Mouse (Mus musculus) layer of hippocampus, postnatal 10 days (tissue): ENCODE measurements around the gene Naip1. TPM values are rescaled to one million over a fixed set of nuclear protein-coding genes. Genes with fewer than 3 reads are reported as not detected.
"Not testable (repeated sequence)": the region's sequence is repeated elsewhere in the genome, so short reads cannot be mapped to it uniquely, and the experiment has no call there.

Source experiments
- DNase-seq, 2 experiments: peaks; one replicate each; pipeline ENCODE4 v3.0.0; 2021; ENCODE audit warnings: low spot score in 2 of 2
- long read RNA-seq: library from polyadenylated mRNA; stranded (forward); transcript quantifications from one replicate; pipeline ENCODE4 v2.0.0, GENCODE M21; 2023
- total RNA-seq, 2 experiments: library from RNA; stranded (reverse); gene quantifications; 2 replicates each; pipeline ENCODE4 v1.2.3; 2021

Naip1 gene
- under 1 TPM; 0.18 to 0.27 TPM for total RNA-seq
- long read RNA-seq, result 0 reads

DNA sequence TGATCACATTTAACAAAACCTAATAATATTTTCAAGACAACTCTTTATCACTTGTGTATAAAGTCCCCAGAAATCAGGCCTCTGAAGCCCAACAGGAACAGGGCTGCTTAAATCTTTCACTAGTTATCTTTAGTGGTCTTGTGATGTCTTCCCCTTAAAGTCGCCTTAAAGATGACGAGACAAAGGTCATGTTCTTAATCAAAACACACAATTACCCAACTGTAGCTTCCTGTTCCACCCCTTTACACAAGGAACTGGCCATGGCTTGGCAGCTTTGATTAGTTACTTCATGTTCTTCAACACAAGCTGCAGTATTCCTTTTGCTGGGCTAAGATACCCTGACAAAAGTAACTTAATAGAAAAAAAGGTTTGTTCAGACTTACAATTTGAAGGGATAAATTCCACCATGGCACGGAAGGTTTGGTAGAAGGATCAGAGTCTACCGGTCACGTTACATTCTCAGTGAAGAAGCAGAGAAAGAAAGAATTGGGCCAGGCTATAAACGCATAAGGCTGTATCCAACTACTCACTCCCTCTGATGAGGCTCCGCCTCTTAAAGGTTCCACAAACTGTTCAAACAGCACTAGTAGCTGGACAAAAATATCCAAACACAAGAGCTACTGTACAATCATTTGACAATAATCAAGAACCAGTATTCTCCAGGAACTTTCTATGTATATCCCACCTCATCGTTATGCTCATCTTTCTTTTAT, at the start of gene Naip1:
TSS of gene Naip1 (minus strand) at position 455 of the 713 bp plus-strand sequence.
- DNase-seq, result not testable (repeated sequence)

DNA sequence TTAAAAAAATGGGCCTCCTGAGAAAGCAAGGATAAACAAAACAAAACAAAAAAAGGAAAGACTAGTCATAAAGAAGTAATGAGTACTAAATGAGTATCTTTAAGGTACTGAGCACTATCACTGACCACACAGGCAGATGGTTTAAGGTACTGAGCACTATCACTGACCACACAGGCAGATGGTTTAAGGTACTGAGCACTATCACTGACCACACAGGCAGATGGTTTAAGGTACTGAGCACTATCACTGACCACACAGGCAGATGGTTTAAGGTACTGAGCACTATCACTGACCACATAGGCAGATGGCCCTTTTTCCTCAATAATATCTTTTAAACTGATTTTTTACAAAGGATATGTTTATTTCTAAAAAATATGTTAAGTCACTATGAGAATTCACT, 47.0 kb upstream of the Naip1 start:
- DNase-seq, result not testable (repeated sequence)

- no peak for DNase-seq
Measured at GRCm38 (mm10) chr13:100495337-100495736, 42.7 kb upstream of the Naip1 start.

DNA sequence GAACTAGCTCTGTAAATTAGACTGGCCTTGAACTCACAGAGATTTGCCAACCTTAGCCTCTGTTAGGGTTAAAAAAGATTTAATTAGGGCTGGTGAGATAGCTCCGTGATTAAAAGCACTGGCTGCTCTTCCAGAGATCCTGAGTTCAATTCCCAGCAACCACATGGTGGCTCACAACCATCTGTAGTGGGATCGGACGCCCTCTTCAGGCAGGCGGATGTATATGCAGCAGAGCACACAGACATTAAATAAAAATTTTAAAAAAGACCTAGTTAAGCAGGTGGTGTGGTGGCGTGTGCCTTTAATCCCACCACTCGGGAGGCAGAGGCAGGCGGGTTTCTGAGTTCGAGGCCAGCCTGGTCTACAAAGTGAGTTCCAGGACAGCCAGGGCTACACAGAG, 41.7 kb upstream of the Naip1 start:
- DNase-seq, result not testable (repeated sequence)

DNA sequence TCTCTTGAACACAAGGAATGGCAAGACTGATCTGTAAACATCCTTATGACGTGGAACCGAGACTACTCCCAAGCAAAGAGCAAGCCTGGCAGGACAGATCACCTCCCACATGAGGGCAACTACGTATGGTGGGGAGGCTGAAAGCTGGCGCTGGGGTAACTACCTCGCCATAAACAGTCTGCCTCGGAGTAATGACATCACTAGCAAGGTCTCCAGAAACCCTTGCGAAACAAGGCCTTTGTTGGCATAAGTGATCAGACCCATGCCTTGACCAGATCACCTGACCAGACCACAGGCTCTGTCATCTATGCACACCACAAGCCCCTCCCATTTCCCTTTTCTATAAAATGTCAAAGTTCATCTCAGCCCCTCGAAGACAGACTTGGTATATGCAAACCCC, 40.6 kb upstream of the Naip1 start:
- DNase-seq, result no peak

GRCm38 (mm10) chr13:100492061-100492787, 39.6 kb upstream of the Naip1 start, which contains the start of gene Gtf2h2:
Gtf2h2 (minus strand) TSS chr13:100492579.
- peak; percentile 94 for DNase-seq

GRCm38 (mm10) chr13:100491623-100492022, 39.0 kb upstream of the Naip1 start:
- DNase-seq, result no peak

- DNase-seq, result no peak
Measured at GRCm38 (mm10) chr13:100490424-100490823, 37.8 kb upstream of the Naip1 start.

DNA sequence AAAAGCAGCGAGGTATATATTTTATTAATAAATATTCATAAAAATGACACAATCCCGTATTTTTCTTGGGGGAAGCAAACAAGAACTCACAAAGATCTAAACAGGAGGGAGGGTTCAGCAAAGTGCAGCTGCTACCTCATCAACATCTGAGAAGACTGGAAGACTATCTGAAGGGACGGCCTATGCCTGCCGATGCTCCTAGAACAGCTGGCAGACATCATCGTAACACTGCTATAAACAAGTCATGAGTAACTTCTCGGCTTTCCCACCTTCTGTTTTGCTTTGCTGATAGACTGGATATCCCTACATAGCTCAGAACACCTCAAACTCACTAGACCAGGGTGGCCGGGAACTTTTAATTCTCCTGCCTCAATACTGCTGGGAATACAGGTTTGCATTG, 30.9 kb upstream of the Naip1 start:
- no peak for DNase-seq

DNA sequence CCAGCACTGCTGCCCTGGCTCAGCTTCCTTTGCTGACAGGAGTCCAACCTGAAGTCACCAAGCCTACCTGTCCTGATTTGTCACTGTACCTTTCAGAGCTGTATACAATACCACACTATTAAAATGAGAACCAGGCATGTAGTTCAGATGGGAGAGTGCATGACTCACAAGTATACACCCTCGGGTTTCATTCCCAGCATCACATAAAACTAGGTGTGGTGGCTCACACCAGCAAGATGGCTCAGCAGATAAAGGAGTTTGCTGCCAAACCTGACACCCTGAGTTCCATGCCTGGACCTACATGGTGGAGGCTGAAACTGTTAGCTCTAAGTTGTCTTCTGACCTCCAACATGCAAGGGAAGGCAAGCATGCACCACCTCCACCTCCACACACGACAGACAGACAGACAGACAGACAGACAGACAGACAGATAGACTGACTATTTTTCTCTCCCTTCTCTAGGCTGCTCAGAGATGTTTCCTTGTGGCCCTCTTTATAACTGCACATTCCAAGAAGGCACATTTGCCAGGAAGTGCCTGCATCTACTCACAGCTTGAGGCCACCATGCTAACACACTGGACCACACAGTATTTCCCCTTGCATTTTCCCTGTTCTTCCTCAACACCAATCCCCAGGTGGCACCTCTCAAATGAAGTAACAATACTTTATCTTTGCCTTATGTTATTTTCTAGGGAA, 11.0 kb upstream of the Naip1 start:
- no peak for DNase-seq

DNA sequence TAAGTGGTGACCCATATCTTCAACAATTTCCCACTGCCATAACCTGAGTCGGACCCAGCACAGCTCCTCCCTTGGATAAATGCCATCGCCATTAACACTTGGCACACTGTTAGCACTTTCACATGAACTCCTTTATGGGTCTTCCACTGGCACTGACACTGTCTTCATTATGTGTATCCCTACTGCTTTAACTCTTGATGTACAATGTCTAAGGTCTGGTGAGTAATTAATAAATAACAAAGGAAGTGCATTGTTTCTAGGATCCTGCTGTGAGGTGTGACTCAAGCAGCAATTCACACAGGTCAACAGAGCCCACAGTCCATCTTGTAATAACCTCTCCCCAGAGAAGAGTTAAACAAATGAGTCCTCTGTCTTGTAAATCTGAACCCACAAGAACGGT, 8.7 kb upstream of the Naip1 start:
- no peak for DNase-seq

DNA sequence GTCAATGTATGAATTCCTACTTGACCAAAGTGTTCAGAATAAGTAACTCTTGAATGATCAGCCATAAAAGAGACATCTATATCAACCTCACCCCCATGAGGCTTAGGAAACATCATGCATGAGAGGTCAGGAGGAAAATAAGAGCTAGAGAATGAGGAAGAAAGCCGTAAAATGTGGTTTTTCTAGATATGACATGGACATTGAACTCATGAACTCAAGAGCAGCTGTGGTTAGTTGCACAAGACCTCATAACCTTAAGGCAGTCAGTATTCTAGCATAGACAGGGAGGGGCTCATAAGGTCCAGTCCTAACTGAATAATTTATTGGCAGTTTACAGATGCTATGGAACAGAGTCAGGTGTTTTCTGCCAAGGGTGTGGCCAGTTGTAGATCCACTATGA, 3.2 kb downstream of the Naip1 start:
- no peak for DNase-seq

- no peak for DNase-seq
Measured at GRCm38 (mm10) chr13:100440116-100440515, 12.6 kb downstream of the Naip1 start.

DNA sequence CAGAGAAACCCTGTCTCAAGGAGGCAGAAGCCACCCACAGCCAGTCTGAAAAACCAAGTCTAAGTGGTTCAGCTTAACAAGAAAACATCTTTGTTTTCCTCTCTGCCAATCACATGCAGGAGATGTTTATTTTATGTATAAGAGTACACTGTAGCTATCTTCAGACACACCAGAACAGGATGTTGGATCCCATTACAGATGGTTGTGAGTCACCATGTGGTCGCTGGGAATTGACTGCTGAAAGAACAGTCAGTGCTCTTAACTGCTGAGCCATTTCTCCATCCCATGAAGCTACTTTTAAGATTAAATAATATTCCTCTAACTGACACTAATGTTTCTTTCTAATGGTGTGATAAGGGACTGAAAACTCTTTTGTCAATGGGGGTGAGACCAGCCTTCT, 14.0 kb downstream of the Naip1 start:
- no peak for DNase-seq

DNA sequence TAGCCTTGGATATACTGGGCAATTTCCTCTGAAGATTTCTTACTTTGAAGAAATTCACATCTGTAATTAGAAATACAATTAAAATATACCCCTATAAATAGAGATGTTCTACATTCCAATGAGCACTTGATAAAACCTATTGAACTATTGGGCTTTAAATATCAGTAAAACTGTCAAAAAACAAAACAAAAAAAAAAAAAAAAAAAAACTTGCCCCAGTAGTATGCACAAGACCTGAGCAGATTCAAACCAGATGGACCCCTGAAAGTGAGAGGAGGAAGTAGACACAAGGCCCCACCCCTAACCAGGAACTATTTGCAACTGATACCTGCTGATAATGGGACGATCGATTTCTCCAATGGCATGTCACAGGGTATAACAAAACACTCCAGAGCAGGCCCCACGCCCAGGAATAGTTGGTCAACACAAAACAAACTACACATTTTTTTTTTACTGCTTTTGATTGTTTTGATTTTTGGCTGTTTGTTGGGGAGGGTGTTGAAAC, 15.3 kb downstream of the Naip1 start:
- DNase-seq, result no peak

DNA sequence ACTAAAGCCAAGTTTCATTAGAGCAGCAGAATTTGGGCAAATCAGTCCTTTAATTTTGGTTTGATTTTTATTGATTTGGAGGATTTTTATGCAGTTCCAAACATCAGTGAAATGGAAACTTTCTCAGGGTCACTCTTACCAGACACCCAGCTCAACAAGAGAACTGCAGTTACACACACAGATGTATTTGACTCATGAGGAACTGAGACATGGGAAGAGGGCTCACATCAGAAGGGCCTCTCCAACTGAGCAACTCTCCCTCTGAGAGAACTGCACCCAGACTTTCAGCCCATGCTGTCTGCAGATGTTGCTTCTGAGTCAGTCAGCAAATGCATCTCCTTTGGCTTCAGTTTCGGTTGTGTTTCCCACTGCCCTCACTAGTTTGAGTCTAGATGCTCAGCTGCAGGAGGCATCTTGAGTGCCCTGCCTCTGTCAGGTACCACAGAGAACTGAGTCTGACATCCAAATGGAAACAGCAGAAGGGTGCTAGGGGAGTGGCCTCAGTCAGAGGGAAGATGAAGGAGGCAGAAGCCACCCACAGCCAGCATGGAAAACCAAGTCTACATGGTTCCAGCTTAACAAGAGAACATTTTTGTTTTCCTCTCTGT, 16.0 kb downstream of the Naip1 start:
- DNase-seq, result not testable (repeated sequence)

GRCm38 (mm10) chr13:100419958-100420357, 32.7 kb downstream of the Naip1 start:
- DNase-seq, result not testable (repeated sequence)

DNA sequence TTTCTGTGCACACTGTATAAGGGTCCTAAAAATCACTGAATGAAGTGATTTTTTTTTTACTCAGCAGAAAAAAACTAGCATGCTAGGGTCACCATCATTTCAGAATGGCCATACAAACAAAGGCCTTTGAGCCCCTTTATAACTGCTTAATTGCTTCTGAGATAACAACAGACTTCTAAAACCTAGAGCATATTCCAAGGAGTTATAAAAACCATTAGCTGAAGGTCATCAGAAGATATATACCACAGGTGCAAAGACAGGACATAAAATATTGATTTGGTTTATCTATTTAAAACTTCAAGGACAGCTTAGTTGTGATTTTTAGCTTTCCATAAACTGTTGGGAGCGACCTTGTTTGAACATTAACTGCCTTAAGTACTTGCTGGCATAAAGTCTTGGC, 38.2 kb downstream of the Naip1 start:
- no peak for DNase-seq

DNA sequence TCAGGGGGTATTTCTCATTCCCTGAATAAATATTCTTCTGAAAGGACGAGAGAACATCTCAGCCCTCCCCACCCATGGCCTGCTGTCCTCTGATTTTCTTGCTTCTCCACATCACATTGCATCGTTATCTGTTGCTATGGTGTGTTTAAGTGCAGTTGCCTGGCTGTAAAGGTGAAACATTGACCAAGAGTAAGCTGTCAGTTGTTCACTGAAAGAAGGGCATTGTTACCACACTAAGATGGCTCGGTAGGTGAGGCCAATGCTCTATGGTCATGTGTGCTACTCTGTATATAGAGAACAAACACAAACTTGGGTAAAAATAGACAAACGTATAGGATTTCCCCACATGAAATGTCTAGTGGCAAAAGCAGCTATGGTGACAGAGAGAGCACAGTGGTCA, 42.8 kb downstream of the Naip1 start:
- DNase-seq, result no peak

GRCm38 (mm10) chr13:100409181-100409580, 43.5 kb downstream of the Naip1 start:
- DNase-seq, result no peak

GRCm38 (mm10) chr13:100408242-100408641, 44.4 kb downstream of the Naip1 start:
- DNase-seq, result no peak
